Mouse (Mus musculus) ES-E14 (cell line): ENCODE measurements around the gene Ubap2l.

ENCODE experiments used
- CHD2 ChIP-seq: IDR thresholded peaks from 2 replicates; pipeline ENCODE4 v1.6.1; 2014; ENCODE audit warnings: mild to moderate bottlenecking, low read depth, low read length, inconsistent platforms
- HCFC1 ChIP-seq: IDR thresholded peaks from 2 replicates; pipeline ENCODE4 v1.6.1; 2012; ENCODE audit warnings: low read length, inconsistent platforms, borderline replicate concordance; ENCODE audit not compliant: insufficient read depth
- MAFK ChIP-seq: IDR thresholded peaks from 2 replicates; pipeline ENCODE4 v1.6.1; 2014; ENCODE audit warnings: mild to moderate bottlenecking, low read depth, low read length, inconsistent platforms; ENCODE audit not compliant: insufficient read depth
- ZC3H11A ChIP-seq: IDR thresholded peaks from 2 replicates; pipeline ENCODE4 v1.6.1; 2012; ENCODE audit warnings: low read depth, mild to moderate bottlenecking, inconsistent platforms, low read length, borderline replicate concordance
- ZNF384 ChIP-seq: IDR thresholded peaks from 2 replicates; pipeline ENCODE4 v1.6.1; 2012; ENCODE audit warnings: low read depth, low read length, inconsistent platforms

GRCm38 (mm10) chr3:89962751-89963220 lies 89.6 kb downstream of the Ubap2l start:
- no peak for TF ChIP-seq ZC3H11A
- TF ChIP-seq MAFK: no peak
- no peak for TF ChIP-seq CHD2
- no peak for TF ChIP-seq HCFC1
- TF ChIP-seq ZNF384: no peak
